14 mouse cellular contexts compared by ENCODE assay signal in the genomic region with DNA sequence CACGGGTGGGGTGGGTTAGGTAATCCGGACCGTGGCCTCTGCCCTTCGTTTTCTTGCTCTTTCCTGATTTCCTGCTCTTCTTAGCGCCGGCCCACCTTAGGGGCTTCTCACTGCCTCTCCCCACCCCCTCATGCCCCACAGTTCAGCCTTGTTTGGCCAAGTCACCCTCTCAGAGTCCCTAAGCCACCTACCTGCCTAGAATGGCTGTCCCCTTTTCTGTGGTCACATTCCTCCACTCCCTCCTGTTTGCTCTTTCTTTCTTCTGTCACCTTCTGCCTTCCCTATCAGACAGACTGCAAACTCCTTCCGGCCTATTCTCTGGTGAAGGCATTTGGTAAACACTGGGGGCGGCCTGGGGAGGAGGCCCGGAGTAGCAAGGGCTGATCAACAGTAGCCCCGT. TPM values are rescaled to one million over a fixed set of nuclear protein-coding genes. Genes with fewer than 3 reads are reported as not detected.
DNase-seq lines count a peak whose midpoint lies in the region; ATAC-seq and TF ChIP-seq lines count a peak whose summit lies in the region.
"Had no signal": no experiment of that assay in that cellular context is flagged by ENCODE, and none has a peak within 500 bp of the region (broad histone marks: within the 10 kb centered on the region; RNA-seq: fewer than 3 reads in every experiment).

No protein-coding gene starts in this region.

- H3K9me3 ChIP-seq in liver, embryonic 11.5 days (ENCODE audit: control insufficient read depth, low read length) = no peaks in the 10 kb centered on the region
- H3K9me3 ChIP-seq in G1E (replicated peaks) = no peaks in the 10 kb centered on the region
- H3K9me3 ChIP-seq in liver, embryonic 13.5 days (replicated peaks) = no peaks in the 10 kb centered on the region
- H3K9me3 ChIP-seq in neural tube, embryonic 15.5 days (replicated peaks) = no peaks in the 10 kb centered on the region
- H3K9me3 ChIP-seq: embryonic facial prominence, embryonic 13.5 days; forebrain, embryonic 15.5 days; heart, embryonic 10.5 days; limb, embryonic 15.5 days; midbrain, embryonic 10.5 days had no signal

- H3K4me1 ChIP-seq in liver, embryonic 11.5 days (replicated peaks; ENCODE audit: control insufficient read depth, insufficient read depth, low read length) = peaks cover 9% of the 10 kb centered on the region; the same call in 1 of the 2 replicates
- peaks cover 85% of the 10 kb centered on the region for H3K4me1 ChIP-seq in G1E (ENCODE audit: insufficient read depth, low read depth, low read length)
- peaks cover 51% of the 10 kb centered on the region for H3K4me1 ChIP-seq in liver, embryonic 13.5 days (replicated peaks)
- peaks cover 17% of the 10 kb centered on the region; the same call in 1 of the 2 replicates for H3K4me1 ChIP-seq in neural tube, embryonic 15.5 days

- intact Hi-C loops in gastrocnemius, adult 2 months (cut with DNase I) = no loop called here

- H3K27me3 ChIP-seq in liver, embryonic 11.5 days (replicated peaks; ENCODE audit: control insufficient read depth, insufficient read depth, low read length) = peaks cover 26% of the 10 kb centered on the region
- H3K27me3 ChIP-seq in G1E (ENCODE audit: insufficient read depth, low read length) = no peaks in the 10 kb centered on the region
- H3K27me3 ChIP-seq in liver, embryonic 13.5 days = peaks cover 51% of the 10 kb centered on the region
- H3K27me3 ChIP-seq in neural tube, embryonic 15.5 days (replicated peaks) = peaks cover 15% of the 10 kb centered on the region

- H3K4me2 ChIP-seq in liver, embryonic 11.5 days = peak overlapping the region; percentile 9
- H3K4me2 ChIP-seq in liver, embryonic 13.5 days = no peak overlapping the region
- H3K4me2 ChIP-seq in neural tube, embryonic 15.5 days = no peak overlapping the region
- H3K4me2 ChIP-seq: embryonic facial prominence, embryonic 13.5 days; forebrain, embryonic 15.5 days; limb, embryonic 15.5 days had no signal

- 34% methylated on average over 10 of the region's 10 CpGs for WGBS in liver, embryonic 11.5 days
- 20% methylated on average over 10 of the region's 10 CpGs for WGBS in liver, embryonic 13.5 days (ENCODE audit: insufficient replicate concordance)
- WGBS in neural tube, embryonic 15.5 days = 74% methylated on average over 10 of the region's 10 CpGs

- H3K36me3 ChIP-seq in liver, embryonic 11.5 days (ENCODE audit: control insufficient read depth, insufficient read depth, low read length) = no peaks in the 10 kb centered on the region
- H3K36me3 ChIP-seq in G1E (replicated peaks) = peaks cover 61% of the 10 kb centered on the region
- H3K36me3 ChIP-seq in liver, embryonic 13.5 days = no peaks in the 10 kb centered on the region
- H3K36me3 ChIP-seq in neural tube, embryonic 15.5 days = no peaks in the 10 kb centered on the region
- H3K36me3 ChIP-seq: embryonic facial prominence, embryonic 13.5 days; forebrain, embryonic 15.5 days; heart, embryonic 10.5 days; limb, embryonic 15.5 days; midbrain, embryonic 10.5 days had no signal

- no peak overlapping the region for H3K9ac ChIP-seq in liver, embryonic 11.5 days (ENCODE audit: low read depth, low read length)
- no peak overlapping the region for H3K9ac ChIP-seq in liver, embryonic 13.5 days
- no peak overlapping the region for H3K9ac ChIP-seq in neural tube, embryonic 15.5 days (replicated peaks)
- H3K9ac ChIP-seq: embryonic facial prominence, embryonic 13.5 days; forebrain, embryonic 15.5 days; limb, embryonic 15.5 days had no signal

- DNase-seq in gastrocnemius, postnatal 10 days = peak; percentile 2
- DNase-seq in gastrocnemius, adult 2 months = no peak
- DNase-seq in liver, embryonic 11.5 days (ENCODE audit: low spot score) = no peak
- DNase-seq in liver (no peak), G1E (ENCODE audit: low spot score) (no peak)
- DNase-seq in liver, embryonic 13.5 days = no peak
- no peak for DNase-seq in frontal cortex, postnatal 10 days (ENCODE audit: low spot score in 2 of 2)
- DNase-seq: thymus, adult 18-20 months had no signal

- no peak overlapping the region for H3K27ac ChIP-seq in gastrocnemius, adult 2 months
- H3K27ac ChIP-seq in liver, embryonic 11.5 days (ENCODE audit: low read depth, low read length) = no peak overlapping the region
- H3K27ac ChIP-seq in liver, embryonic 13.5 days = peak overlapping the region; percentile 13; the same call in 1 of the 2 replicates
- no peak overlapping the region for H3K27ac ChIP-seq in neural tube, embryonic 15.5 days (replicated peaks)
- H3K27ac ChIP-seq: embryonic facial prominence, embryonic 13.5 days; forebrain, embryonic 15.5 days; limb, embryonic 15.5 days; midbrain, embryonic 10.5 days had no signal

- H3K4me3 ChIP-seq in gastrocnemius, adult 2 months = no peak overlapping the region
- H3K4me3 ChIP-seq in liver, embryonic 11.5 days (ENCODE audit: low read depth, low read length) = no peak overlapping the region
- H3K4me3 ChIP-seq in G1E (ENCODE audit: low read depth, low read length) = peak overlapping the region; percentile 66; the same call in 1 of the 2 replicates
- H3K4me3 ChIP-seq in liver, embryonic 13.5 days (replicated peaks) = no peak overlapping the region
- no peak overlapping the region for H3K4me3 ChIP-seq in neural tube, embryonic 15.5 days (replicated peaks)
- H3K4me3 ChIP-seq: embryonic facial prominence, embryonic 13.5 days; forebrain, embryonic 15.5 days; heart, embryonic 10.5 days; limb, embryonic 15.5 days; midbrain, embryonic 10.5 days had no signal

- TF ChIP-seq CTCF in gastrocnemius, adult 2 months (IDR thresholded peaks at IDR 0.05) = no peak
- no peak for TF ChIP-seq CTCF in G1E (IDR thresholded peaks at IDR 0.05; ENCODE audit: low read depth, low read length)

- ATAC-seq in liver, embryonic 11.5 days (replicated peaks; ENCODE audit: low FRiP score) = no peak
- ATAC-seq in G1E (ENCODE audit: extremely low read depth, insufficient number of reproducible peaks, low FRiP score, poor library complexity, severe bottlenecking) = 0 out of 2 replicates have a peak, but pooled peaks have one; percentile 19
- no peak for ATAC-seq in liver, embryonic 13.5 days (ENCODE audit: low read depth)
- ATAC-seq in neural tube, embryonic 15.5 days (ENCODE audit: low FRiP score) = no peak
- ATAC-seq: forebrain, embryonic 15.5 days had no signal

RNA-seq across cellular contexts. Expression of a gene that starts 3.9 kb away (rescaled TPM):
- under 1 TPM; 0.40 to 0.52 TPM for total RNA-seq in gastrocnemius, postnatal 10 days (2021)
- under 1 TPM; 0.10 to 0.39 TPM for total RNA-seq in gastrocnemius, adult 2 months (2021)
- 4.8 and 5.7 TPM in 2 replicates for polyA plus RNA-seq in liver, embryonic 11.5 days (2014; fragmentation: Nextera tagmentation; extraction: Ambion mirVana)
- total RNA-seq in G1E (2014; fragmentation: Nextera tagmentation) = 148 and 158 TPM in 2 replicates
- total RNA-seq in G1E (2017) = 79.5 and 79.6 TPM in 2 replicates
- 480 and 501 TPM in 2 replicates for polyA plus RNA-seq in G1E (2012)
- polyA plus RNA-seq in liver, embryonic 13.5 days (2015; fragmentation: Nextera tagmentation; extraction: Ambion mirVana) = 3.0 and 3.7 TPM in 2 replicates
- polyA plus RNA-seq in neural tube, embryonic 15.5 days (2015; fragmentation: Nextera tagmentation; extraction: Ambion mirVana) = 9.8 and 18.7 TPM in 2 replicates

RNA-seq across cellular contexts. Expression of a gene that starts 51.9 kb away (rescaled TPM):
- 1 to 10 TPM; 1.6 to 1.8 TPM for total RNA-seq in gastrocnemius, postnatal 10 days (2021)
- under 1 TPM; 0.39 to 0.59 TPM for total RNA-seq in gastrocnemius, adult 2 months (2021)
- polyA plus RNA-seq in liver, embryonic 11.5 days (2014; fragmentation: Nextera tagmentation; extraction: Ambion mirVana) = 0.58 and 0.70 TPM in 2 replicates
- total RNA-seq in G1E (2014; fragmentation: Nextera tagmentation) (not detected in 2 replicates), G1E (2017) (0.12 and 0.16 TPM in 2 replicates)
- polyA plus RNA-seq in G1E (2012) = 0.01 TPM in 1 of 2 replicates, not detected in the other
- 0.46 and 0.56 TPM in 2 replicates for polyA plus RNA-seq in liver, embryonic 13.5 days (2015; fragmentation: Nextera tagmentation; extraction: Ambion mirVana)
- polyA plus RNA-seq in neural tube, embryonic 15.5 days (2015; fragmentation: Nextera tagmentation; extraction: Ambion mirVana) = 0.73 and 1.7 TPM in 2 replicates

Comparison
In these comparisons a context has a peak if more than half of its experiments do, and no peak if none do; other contexts are left out.
1. RNA of a gene that starts 3.9 kb away (polyA plus RNA-seq): 480 to 501 TPM in G1E; 9.8 to 18.7 TPM in neural tube, embryonic 15.5 days, 4.8 to 5.7 TPM in liver, embryonic 11.5 days and 3.0 to 3.7 TPM in liver, embryonic 13.5 days; every median in the first group is over 10 times any median in the second.